Mouse (Mus musculus): ENCODE measurements around the gene Spta1.

Spta1 gene

DNA sequence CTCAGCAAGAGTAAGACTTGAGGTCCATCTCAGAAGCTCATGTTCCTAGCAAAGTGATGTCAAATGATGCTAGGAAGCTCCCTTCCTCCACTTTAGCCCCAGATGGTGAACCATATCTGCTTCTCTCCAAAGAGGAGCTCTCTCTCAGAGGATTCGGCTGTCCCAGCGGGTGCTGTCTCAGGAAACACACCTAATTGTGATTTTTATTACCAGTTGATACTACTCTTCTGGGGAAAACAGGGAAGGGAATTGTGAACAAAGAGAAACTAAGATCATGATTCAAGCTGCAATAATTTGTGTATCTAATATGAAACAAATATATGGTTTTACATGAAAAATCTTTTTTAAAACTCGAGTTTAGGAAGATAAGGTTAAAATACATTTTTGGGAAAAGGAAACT, 79.4 kb downstream of the Spta1 start, which contains the start of gene Olfr419:
Gene Olfr419 (minus strand): TSS at position 101 of the 400 bp plus-strand sequence.
- DNase-seq (ENCODE audit: low read depth in 1 of 2, low spot score in 2 of 2): no peak

DNA sequence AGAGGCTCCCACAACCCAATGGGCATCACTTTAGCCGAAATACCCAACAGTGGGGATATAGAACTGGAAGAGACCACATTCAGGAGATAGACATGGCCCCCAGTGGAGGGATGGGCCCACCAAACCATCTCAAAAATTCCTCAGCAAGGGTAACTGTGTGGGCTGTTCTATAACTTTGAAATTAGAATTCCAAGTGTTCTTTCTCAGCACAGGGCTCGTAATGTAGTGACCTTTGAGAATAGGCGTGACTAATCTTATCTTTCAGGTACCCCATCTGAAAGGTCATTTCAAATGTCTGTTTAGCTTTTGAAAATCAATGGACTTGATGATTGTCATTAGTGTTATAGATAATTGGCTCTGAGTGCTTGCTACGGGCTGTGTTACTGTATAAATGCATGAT, 95.2 kb downstream of the Spta1 start:
- no peak for DNase-seq (ENCODE audit: low read depth in 1 of 2, low spot score in 2 of 2)

DNA sequence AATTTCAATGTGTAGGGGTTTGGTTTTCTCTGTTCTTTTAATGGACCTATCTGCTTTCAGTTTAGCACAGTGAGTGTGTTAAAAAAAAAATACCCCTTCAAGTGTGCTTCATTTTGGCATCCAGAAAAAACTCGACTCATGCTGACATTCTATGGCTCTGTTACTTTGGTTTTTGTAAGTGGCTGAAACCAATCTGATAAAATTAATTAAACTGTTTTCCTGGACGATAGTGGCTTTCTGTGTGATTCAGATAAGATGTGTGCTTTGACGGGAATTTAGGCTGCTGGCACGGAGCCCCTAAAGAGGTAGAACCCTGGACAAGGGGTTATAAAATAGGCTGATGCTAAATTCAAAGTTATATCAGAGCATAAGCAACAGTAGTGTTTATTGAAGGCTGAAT, 96.6 kb downstream of the Spta1 start:
- no peak for DNase-seq (ENCODE audit: low read depth in 1 of 2, low spot score in 2 of 2)

DNA sequence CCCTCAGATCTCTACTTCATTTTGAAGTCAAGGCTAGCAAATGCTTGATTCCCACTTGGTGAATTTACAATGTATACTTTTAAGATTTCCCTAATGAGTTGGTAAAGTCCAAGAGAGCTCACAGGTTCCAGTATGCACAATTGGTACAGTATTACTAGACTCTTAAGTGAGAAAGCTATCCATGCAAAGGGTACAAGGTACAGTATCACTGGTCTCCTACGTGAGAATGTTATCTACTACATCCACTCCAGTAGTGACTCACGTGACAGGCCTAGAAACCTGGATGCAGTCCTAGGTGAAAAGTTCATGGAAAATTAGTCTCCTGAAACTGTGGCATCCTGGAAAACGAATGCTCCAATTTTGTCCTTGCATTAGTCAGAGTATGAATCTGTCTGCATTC, 98.1 kb downstream of the Spta1 start:
- no peak for DNase-seq (ENCODE audit: low read depth in 1 of 2, low spot score in 2 of 2)

Data from monocyte, adult 2 months (primary cell).